Mouse (Mus musculus) embryonic facial prominence, embryonic 12.5 days (tissue): Measurements from ENCODE around the gene Rorc. TPM values are rescaled to one million over a fixed set of nuclear protein-coding genes. Genes with fewer than 3 reads are reported as not detected.

ENCODE experiments used
- ATAC-seq: fragments of 200-750 bp; cut with Nextera tagmentation; 2 replicates; pipeline ENCODE4 v1.8.0; 2017; ENCODE audit not compliant: insufficient number of reproducible peaks, insufficient read depth, low FRiP score, low TSS enrichment
- H3K27ac ChIP-seq: fragments of 300-500 bp; sonication (generic); 2 replicates; pipeline ENCODE4 v1.5.1; 2016; ENCODE audit warnings: mild to moderate bottlenecking
- H3K27me3 ChIP-seq: fragments of 300-500 bp; sonication (generic); 2 replicates; pipeline ENCODE4 v1.6.1; 2016; ENCODE audit warnings: mild to moderate bottlenecking, moderate library complexity
- H3K36me3 ChIP-seq: fragments of 300-500 bp; sonication (generic); 2 replicates; pipeline ENCODE4 v1.6.1; 2016; ENCODE audit warnings: mild to moderate bottlenecking
- H3K4me1 ChIP-seq: fragments of 300-500 bp; sonication (generic); 2 replicates; pipeline ENCODE4 v1.6.1; 2016
- H3K4me2 ChIP-seq: fragments of 300-500 bp; sonication (generic); replicated peaks from 2 replicates; pipeline ENCODE4 v1.6.1; 2016; ENCODE audit warnings: mild to moderate bottlenecking, moderate library complexity
- H3K4me3 ChIP-seq: fragments of 300-500 bp; sonication (generic); 2 replicates; pipeline ENCODE4 v1.5.1; 2016; ENCODE audit warnings: mild to moderate bottlenecking
- H3K9ac ChIP-seq: fragments of 300-500 bp; sonication (generic); 2 replicates; pipeline ENCODE4 v1.6.1; 2016; ENCODE audit warnings: mild to moderate bottlenecking, moderate library complexity
- H3K9me3 ChIP-seq: fragments of 300-500 bp; sonication (generic); 2 replicates; pipeline ENCODE4 v1.6.1; 2016; ENCODE audit warnings: mild to moderate bottlenecking, moderate library complexity
- WGBS: fragments of 180-500 bp; shearing (Covaris S2); methylation state at CpG from one replicate; pipeline ENCODE4 v1.1.7; 2016; 5-methylcytosine and 5-hydroxymethylcytosine counted together
- polyA plus RNA-seq: library from polyadenylated mRNA; unstranded; fragments of >200 nt; fragmentation: Nextera tagmentation; extraction: Ambion mirVana; gene quantifications from 2 replicates; pipeline ENCODE4 v1.2.1, GENCODE M21; 2016

Gene Rorc
- polyA plus RNA-seq, 1 experiment from 2014 or later = 0.72 TPM

DNA sequence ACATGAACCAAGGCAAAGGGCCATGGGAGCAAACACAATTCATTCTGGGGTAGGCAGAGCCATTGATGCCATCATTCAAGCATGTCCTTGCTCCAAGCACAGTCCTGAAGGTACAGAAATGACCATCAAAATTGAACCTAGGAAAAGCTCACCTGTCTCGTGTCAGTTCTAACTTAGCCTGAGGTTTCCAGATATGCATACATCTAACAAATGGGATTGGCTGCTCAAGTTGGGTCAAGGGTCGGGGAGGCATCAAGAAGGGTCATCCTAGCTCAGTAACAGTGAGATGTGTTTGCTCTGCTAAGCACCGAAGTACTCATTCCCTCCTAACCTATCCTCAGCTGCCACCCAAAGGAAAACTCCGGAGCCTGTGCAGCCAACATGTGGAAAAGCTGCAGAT lies 24.3 kb downstream of the Rorc start:
- no peaks in the 10 kb centered on the region for H3K4me1 ChIP-seq
- H3K27me3 ChIP-seq = peaks cover 41% of the 10 kb centered on the region
- no peak overlapping the region for H3K27ac ChIP-seq
- H3K9ac ChIP-seq = no peak overlapping the region
- H3K4me3 ChIP-seq = no peak overlapping the region
- WGBS = 76% methylated on average over 4 of the region's 4 CpGs
- no peak for ATAC-seq
- H3K36me3 ChIP-seq = no peaks in the 10 kb centered on the region
- H3K4me2 ChIP-seq = no peak overlapping the region
- H3K9me3 ChIP-seq = no peaks in the 10 kb centered on the region

DNA sequence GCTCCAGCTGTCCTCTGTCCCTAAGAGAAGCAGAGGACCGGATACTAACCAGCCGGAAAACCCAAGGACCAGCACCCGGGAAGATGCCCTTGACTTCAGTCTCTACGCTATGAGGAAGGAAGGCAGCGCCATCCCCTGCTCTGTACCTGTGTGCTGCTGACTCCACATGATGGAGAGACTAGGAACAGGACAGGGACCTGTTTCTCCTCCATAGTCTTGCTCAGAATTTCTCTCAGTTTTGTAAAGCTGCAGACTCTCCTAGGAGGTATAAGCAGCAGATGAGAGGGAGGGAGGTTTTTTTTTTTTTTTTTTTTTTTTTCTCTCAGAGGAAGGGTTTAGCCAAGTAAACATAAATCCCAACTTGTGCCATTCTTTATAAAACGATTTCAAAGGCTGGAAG lies 25.6 kb downstream of the Rorc start, which contains the start of gene Lingo4:
Gene Lingo4, plus strand, starts transcription at position 301 of the 400 bp plus-strand sequence.
- Histone ChIP-seq H3K4me2 (peak within 1 kb of the TSS; percentile 45), H3K4me3 (peak within 1 kb of the TSS; percentile 26), H3K9ac (peak within 1 kb of the TSS; percentile 47; the same call in 1 of the 2 replicates), H3K27me3 (peaks cover 55% of the 10 kb centered on the region), H3K4me1 (no peaks in the 10 kb centered on the region), H3K9me3 (no peaks in the 10 kb centered on the region), H3K27ac (no peak within 1 kb of the TSS), H3K36me3 (no peaks in the 10 kb centered on the region)
- WGBS = 60% methylated on average over 6 of the region's 6 CpGs
- no peak for ATAC-seq

DNA sequence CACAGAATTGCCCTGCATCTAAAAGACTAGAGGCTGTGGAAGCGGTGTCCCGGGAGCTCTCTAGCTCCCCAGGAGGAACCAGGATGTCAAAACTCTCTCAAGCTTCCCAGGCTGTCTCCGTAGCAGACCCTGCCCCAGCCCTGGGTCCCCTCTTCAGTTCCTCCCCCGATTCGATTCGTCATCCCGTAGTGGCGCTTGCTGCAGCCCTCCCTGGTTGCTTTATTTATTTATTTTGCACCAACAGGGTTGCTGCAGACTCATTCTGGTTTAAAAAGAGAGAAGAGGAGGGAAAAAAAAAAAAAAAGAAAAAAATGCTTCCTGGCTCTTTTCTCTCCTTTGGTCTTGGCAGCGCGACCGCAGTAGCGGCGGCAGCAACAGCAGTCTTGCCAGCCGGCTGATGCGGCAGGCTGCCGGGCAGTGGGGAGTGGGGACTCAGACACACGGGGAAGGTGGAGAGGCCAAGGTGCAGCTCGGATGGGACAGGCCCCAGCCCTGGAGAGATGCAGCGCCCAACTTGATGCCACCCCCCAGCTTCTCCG lies 26.4 kb downstream of the Rorc start:
- 1% methylated on average over 20 of the region's 20 CpGs for WGBS
- Histone ChIP-seq H3K4me1 (no peaks in the 10 kb centered on the region), H3K4me3 (peak overlapping the region; percentile 26), H3K4me2 (peak overlapping the region; percentile 45), H3K9me3 (no peaks in the 10 kb centered on the region), H3K9ac (peak overlapping the region; percentile 47; the same call in 1 of the 2 replicates), H3K27me3 (peaks cover 61% of the 10 kb centered on the region), H3K36me3 (no peaks in the 10 kb centered on the region), H3K27ac (no peak overlapping the region)
- ATAC-seq = no peak

DNA sequence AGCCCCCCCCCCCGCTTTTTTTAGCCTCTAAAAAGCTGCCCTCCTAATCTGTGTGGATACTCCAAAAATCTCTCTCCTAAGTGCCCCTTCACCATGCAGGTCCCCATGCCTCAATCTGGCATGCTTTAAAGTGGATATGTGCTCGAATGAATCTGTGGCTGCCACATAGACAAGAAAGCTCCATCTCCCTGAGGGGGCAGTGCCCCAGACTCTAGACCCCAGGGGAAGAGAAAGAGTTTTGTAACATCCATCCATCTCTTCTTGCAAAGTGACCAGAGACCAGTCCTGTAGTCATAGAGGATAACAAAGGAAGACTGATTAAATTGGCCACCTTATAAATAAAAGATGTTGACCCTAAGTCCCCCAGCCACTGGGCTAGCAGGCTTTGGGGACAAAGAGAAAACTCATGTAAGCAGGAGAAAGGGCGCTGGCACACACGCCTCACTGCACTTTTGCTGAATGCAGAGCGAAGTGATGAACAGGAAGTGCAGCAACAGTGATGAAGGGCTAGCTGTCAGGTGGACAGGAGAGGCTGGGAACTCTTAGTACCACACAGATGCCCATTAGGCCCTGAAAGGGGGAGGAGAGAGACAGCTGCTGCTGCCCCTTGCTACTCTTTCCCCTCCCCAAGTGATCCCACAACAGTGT lies 27.2 kb downstream of the Rorc start:
- 40% methylated on average over 5 of the region's 5 CpGs for WGBS
- Histone ChIP-seq H3K4me1 (no peaks in the 10 kb centered on the region), H3K36me3 (no peaks in the 10 kb centered on the region), H3K4me3 (no peak overlapping the region), H3K27me3 (peaks cover 66% of the 10 kb centered on the region), H3K27ac (no peak overlapping the region), H3K9me3 (no peaks in the 10 kb centered on the region), H3K9ac (no peak overlapping the region), H3K4me2 (no peak overlapping the region)
- ATAC-seq = no peak

DNA sequence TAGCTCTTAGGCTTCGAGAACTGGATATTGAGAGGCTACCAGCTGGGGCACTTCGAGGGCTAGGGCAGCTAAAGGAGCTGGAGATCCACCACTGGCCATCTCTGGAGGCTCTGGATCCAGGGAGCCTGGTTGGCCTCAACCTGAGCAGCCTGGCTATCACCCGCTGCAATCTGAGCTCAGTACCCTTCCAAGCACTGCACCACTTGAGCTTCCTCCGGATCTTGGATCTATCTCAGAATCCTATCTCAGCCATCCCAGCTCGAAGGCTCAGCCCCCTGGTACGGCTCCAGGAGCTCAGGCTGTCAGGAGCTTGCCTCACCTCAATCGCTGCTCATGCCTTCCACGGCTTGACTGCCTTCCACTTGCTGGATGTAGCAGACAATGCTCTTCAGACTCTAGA lies 29.9 kb downstream of the Rorc start:
- no peak for ATAC-seq
- no peak overlapping the region for H3K27ac ChIP-seq
- no peaks in the 10 kb centered on the region for H3K4me1 ChIP-seq
- no peak overlapping the region for H3K4me3 ChIP-seq
- no peak overlapping the region for H3K9ac ChIP-seq
- H3K36me3 ChIP-seq = no peaks in the 10 kb centered on the region
- WGBS = 66% methylated on average over 8 of the region's 8 CpGs
- peaks cover 62% of the 10 kb centered on the region for H3K27me3 ChIP-seq
- no peak overlapping the region for H3K4me2 ChIP-seq
- H3K9me3 ChIP-seq = no peaks in the 10 kb centered on the region

DNA sequence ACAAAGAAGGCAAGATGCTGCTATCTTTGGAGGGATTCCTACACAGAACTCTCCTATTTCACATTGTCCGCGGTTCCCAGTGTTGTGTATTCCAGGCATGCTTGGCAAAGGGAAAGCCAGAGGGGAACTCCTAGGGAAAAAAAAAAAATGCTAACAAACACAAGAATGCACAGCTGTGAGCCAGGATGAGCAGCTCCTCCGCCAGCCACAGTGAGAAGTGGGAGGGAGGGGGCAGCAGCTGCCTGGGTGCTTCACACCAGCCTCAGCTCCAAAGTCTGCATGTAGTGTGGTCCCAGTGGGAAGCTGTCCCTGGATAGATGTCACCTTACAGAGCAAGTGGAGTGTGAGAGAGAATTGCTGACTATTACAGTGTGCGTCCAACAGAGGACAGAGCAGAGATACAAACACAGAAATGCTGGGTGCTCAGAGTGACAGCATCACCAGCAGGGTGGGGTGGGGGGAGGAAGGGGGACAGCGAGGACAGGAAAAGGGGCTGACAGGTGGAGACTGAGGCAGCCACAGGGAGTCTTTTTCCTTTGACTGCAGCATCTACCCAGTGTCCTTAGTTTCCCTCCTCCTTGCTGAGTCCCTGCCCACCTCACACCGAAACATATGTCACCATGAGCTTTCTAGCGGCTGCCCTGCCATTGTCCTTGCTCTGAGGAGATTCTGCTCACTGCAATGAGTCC lies 31.9 kb downstream of the Rorc start:
- Histone ChIP-seq H3K4me2 (no peak overlapping the region), H3K9ac (no peak overlapping the region), H3K27ac (no peak overlapping the region), H3K9me3 (no peaks in the 10 kb centered on the region), H3K36me3 (no peaks in the 10 kb centered on the region), H3K4me1 (no peaks in the 10 kb centered on the region), H3K4me3 (no peak overlapping the region), H3K27me3 (peaks cover 49% of the 10 kb centered on the region)
- 22% methylated on average over 7 of the region's 7 CpGs for WGBS
- no peak for ATAC-seq

DNA sequence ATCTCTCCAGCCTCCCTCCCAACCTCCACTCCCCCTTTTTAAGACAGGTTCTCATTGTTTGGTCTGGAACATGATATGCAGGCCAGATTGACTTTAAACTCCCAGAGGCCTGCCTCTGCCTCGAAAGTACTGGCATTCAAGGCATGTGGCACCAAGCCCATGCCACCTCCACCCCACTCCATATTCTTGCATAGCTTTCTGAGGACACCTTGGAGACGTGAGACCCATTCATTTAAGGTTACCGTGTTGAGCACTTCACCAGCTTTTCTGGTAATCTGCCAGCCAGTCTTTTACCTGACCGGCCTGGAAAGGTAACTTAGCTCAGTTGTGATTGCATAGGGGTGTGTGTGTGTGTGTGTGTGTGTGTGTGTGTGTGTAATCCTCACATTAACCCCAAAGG lies 33.0 kb downstream of the Rorc start:
- ATAC-seq = no peak
- Histone ChIP-seq H3K4me2 (no peak overlapping the region), H3K27ac (no peak overlapping the region), H3K27me3 (peaks cover 38% of the 10 kb centered on the region), H3K9me3 (no peaks in the 10 kb centered on the region), H3K9ac (no peak overlapping the region), H3K36me3 (no peaks in the 10 kb centered on the region), H3K4me1 (no peaks in the 10 kb centered on the region), H3K4me3 (no peak overlapping the region)
- WGBS = 58% methylated on average over 4 of the region's 4 CpGs

DNA sequence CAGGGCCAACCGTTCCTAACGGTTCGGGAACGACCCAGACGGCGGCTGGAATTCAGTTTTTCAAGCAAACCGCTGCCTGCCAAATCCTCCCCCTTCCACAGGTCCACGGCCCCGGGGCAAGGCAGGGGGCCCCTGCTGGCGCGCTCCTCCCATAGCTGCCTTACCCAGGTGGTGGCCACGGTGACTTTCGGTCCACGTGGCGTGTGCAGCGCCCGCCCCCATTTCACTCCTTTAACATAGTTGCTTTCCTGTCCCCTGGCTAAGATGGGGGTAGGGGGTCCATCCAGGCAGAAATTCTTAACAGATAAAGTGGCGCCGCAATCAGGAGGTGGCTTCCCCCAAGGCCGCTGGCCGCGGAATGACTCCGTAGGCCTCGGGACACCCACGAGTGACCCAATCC lies 39.9 kb downstream of the Rorc start:
- Histone ChIP-seq H3K9ac (peak overlapping the region; percentile 21), H3K4me2 (peak overlapping the region; percentile 74), H3K27ac (no peak overlapping the region), H3K27me3 (peaks cover 5% of the 10 kb centered on the region; the same call in 1 of the 2 replicates), H3K4me1 (peaks cover 5% of the 10 kb centered on the region; the same call in 1 of the 2 replicates), H3K36me3 (no peaks in the 10 kb centered on the region), H3K4me3 (peak overlapping the region; percentile 43), H3K9me3 (no peaks in the 10 kb centered on the region)
- no peak; the same call in 1 of the 2 replicates for ATAC-seq
- 9% methylated on average over 25 of the region's 25 CpGs for WGBS

DNA sequence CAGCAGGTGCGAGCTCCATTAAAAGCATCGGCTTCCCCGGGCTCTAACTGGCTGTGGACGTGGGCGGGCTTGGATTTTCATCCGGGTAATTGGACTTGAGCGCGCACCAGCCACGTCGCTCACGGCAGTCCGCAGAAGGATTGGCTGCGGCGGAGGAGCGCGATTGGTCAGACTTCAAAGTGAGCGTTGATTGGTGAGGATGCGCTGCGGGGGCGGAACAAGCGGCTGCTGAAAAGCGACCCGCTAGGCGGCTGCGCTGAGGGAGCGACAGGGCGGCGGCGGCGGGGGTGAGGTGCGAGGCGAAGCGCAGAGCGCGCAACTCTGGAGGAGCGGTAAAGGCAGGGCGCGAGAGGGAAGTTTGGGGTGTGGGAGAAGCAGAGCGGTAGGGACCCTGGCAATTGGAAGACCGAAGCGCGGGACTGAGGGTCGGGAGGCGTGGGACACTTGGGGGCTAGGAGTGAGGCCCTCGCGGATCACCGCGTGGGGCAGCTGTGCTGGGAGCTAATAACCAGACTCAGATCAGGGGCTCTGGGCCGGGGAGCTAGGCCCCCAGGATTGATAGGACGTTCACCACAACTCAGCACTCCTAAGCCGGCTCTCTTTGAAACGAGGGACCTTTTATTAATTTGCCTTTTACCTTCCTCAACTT lies 40.6 kb downstream of the Rorc start, which contains the start of gene Tdrkh:
Gene Tdrkh, plus strand, starts transcription at position 243 of the 649 bp plus-strand sequence.
- Histone ChIP-seq H3K9ac (peak within 1 kb of the TSS; percentile 40), H3K9me3 (no peaks in the 10 kb centered on the region), H3K4me3 (peak within 1 kb of the TSS; percentile 43), H3K36me3 (no peaks in the 10 kb centered on the region), H3K27ac (no peak within 1 kb of the TSS), H3K27me3 (peaks cover 5% of the 10 kb centered on the region; the same call in 1 of the 2 replicates), H3K4me1 (peaks cover 5% of the 10 kb centered on the region; the same call in 1 of the 2 replicates), H3K4me2 (peak within 1 kb of the TSS; percentile 79)
- ATAC-seq = peak; percentile 99
- WGBS = 11% methylated on average over 52 of the region's 52 CpGs

DNA sequence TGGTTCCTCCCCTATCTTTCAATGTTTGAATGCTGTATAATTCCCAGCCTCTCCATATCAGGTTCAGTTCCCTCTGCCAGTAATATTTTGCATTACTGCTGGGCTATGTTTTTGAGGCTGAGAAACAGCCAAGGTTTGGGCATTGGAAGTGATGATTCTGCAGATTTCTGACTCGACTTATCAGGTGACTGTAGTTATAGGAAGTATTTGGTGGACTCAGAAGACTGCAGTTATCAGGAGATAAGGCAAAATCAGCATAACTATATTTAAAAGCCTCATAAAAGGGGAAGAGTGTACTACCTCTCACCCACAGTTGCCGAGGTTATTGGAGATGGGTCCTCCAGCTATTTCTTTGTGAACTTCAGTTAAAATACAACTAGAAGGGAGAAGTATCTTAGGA lies 58.4 kb downstream of the Rorc start:
- Histone ChIP-seq H3K4me3 (no peak overlapping the region), H3K4me1 (no peaks in the 10 kb centered on the region), H3K27me3 (no peaks in the 10 kb centered on the region), H3K9me3 (no peaks in the 10 kb centered on the region), H3K9ac (no peak overlapping the region), H3K27ac (no peak overlapping the region), H3K4me2 (no peak overlapping the region), H3K36me3 (no peaks in the 10 kb centered on the region)
- WGBS = 73% methylated on average over 2 of the region's 2 CpGs
- no peak for ATAC-seq

DNA sequence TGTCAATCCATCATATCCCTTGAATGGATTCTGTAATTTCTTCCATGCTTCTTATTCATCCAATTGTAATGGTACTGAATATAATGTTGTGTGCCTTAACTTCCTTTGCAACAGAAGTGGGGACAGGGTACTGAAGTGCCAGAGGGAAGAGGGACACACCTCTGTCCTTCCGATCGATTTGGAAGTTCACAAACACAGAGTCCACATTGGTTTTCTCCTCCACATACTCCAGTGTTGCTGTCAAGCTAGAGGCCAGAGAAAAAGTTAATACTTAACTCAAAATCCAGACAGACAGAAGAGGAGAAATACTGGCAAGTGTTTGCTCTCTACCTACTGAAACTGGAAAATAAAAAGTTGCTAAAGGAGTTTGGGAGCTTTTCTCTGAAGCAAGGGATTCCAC lies 61.7 kb downstream of the Rorc start:
- WGBS = 90% methylated on average over 2 of the region's 2 CpGs

More for the DNA sequence above, 61.7 kb downstream of the Rorc start:
- Histone ChIP-seq H3K27ac (no peak overlapping the region), H3K9ac (no peak overlapping the region), H3K36me3 (no peaks in the 10 kb centered on the region), H3K9me3 (no peaks in the 10 kb centered on the region), H3K27me3 (no peaks in the 10 kb centered on the region), H3K4me3 (no peak overlapping the region), H3K4me2 (no peak overlapping the region), H3K4me1 (no peaks in the 10 kb centered on the region)
- ATAC-seq = no peak
